ENCODE assay signal across 9 mouse cellular contexts in genomic region chr2:73867764-73868487, GRCm38 (mm10). TPM values are rescaled to one million over a fixed set of nuclear protein-coding genes. Genes with fewer than 3 reads are reported as not detected.
DNase-seq lines count a peak whose midpoint lies in the region; ATAC-seq and TF ChIP-seq lines count a peak whose summit lies in the region.
"Had no signal": no experiment of that assay in that cellular context is flagged by ENCODE, and none has a peak within 500 bp of the region (broad histone marks: within the 10 kb centered on the region; RNA-seq: fewer than 3 reads in every experiment).

No protein-coding gene starts in this region.

- H3K4me3 ChIP-seq in ES-E14 (ENCODE audit: insufficient read depth in 1 of 2, low read depth in 1 of 2, low read length in 2 of 2, poor library complexity in 1 of 2, severe bottlenecking in 1 of 2) = no peak overlapping the region
- no peak overlapping the region for H3K4me3 ChIP-seq in stomach, embryonic 15.5 days (replicated peaks)
- no peak overlapping the region for H3K4me3 ChIP-seq in hindbrain, embryonic 16.5 days (ENCODE audit: low read length)
- H3K4me3 ChIP-seq: neural tube, embryonic 13.5 days had no signal

- DNase-seq in 416B (ENCODE audit: low read depth) = peak; percentile 60
- peak; percentile 62 for DNase-seq in ES-E14 (ENCODE audit: low read depth, low spot score)
- peak; percentile 25 to 28 for DNase-seq in cerebellum, postnatal 10 days
- DNase-seq in layer of hippocampus, postnatal 14 days (ENCODE audit: low spot score in 2 of 2) = peak; percentile 32 to 53
- peak; percentile 52 to 59 for DNase-seq in lung, postnatal 4 days

- no peaks in the 10 kb centered on the region for H3K27me3 ChIP-seq in stomach, embryonic 15.5 days (replicated peaks)
- H3K27me3 ChIP-seq in hindbrain, embryonic 16.5 days (replicated peaks; ENCODE audit: control insufficient read depth, insufficient read depth, low read length) = no peaks in the 10 kb centered on the region
- H3K27me3 ChIP-seq: neural tube, embryonic 13.5 days had no signal

- peak; percentile 67 for ATAC-seq in granulocyte monocyte progenitor cell, adult 5-6 weeks (replicated peaks; ENCODE audit: poor library complexity, severe bottlenecking)
- peak; percentile 39; the same call in 1 of the 2 replicates for ATAC-seq in stomach, embryonic 15.5 days (ENCODE audit: insufficient read depth, low FRiP score, low read depth)
- no peak for ATAC-seq in hindbrain, embryonic 16.5 days

- H3K36me3 ChIP-seq in ES-E14 (ENCODE audit: control insufficient read depth, insufficient read depth, low read length, poor library complexity, severe bottlenecking) = no peaks in the 10 kb centered on the region
- H3K36me3 ChIP-seq in stomach, embryonic 15.5 days = 0 out of 2 replicates have a peak, but pooled peaks cover 2% of the 10 kb centered on the region
- no peaks in the 10 kb centered on the region for H3K36me3 ChIP-seq in hindbrain, embryonic 16.5 days (ENCODE audit: control insufficient read depth, insufficient read depth, low read length)

- H3K9ac ChIP-seq in ES-E14 (ENCODE audit: insufficient read depth, low read depth, low read length, poor library complexity, severe bottlenecking) = no peak overlapping the region
- no peak overlapping the region for H3K9ac ChIP-seq in stomach, embryonic 15.5 days
- H3K9ac ChIP-seq in hindbrain, embryonic 16.5 days (ENCODE audit: low read depth, low read length) = no peak overlapping the region
- H3K9ac ChIP-seq: neural tube, embryonic 13.5 days had no signal

- WGBS in stomach, embryonic 15.5 days = 83% methylated on average over 16 of the region's 16 CpGs
- WGBS in hindbrain, embryonic 16.5 days = 77% methylated on average over 16 of the region's 16 CpGs

- no peaks in the 10 kb centered on the region for H3K9me3 ChIP-seq in ES-E14 (ENCODE audit: control insufficient read depth, insufficient read depth, low read depth, low read length)
- H3K9me3 ChIP-seq in stomach, embryonic 15.5 days = no peaks in the 10 kb centered on the region
- no peaks in the 10 kb centered on the region for H3K9me3 ChIP-seq in hindbrain, embryonic 16.5 days (ENCODE audit: control insufficient read depth, low read length)
- H3K9me3 ChIP-seq: neural tube, embryonic 13.5 days had no signal

- H3K4me1 ChIP-seq in ES-E14 (ENCODE audit: control insufficient read depth in 2 of 2, insufficient read depth in 2 of 2, low read length in 2 of 2, poor library complexity in 1 of 2) = no peaks in the 10 kb centered on the region
- H3K4me1 ChIP-seq in stomach, embryonic 15.5 days = no peaks in the 10 kb centered on the region
- H3K4me1 ChIP-seq in hindbrain, embryonic 16.5 days (ENCODE audit: control insufficient read depth, insufficient read depth, low read depth, low read length) = no peaks in the 10 kb centered on the region
- H3K4me1 ChIP-seq: neural tube, embryonic 13.5 days had no signal

- in situ Hi-C loops in ES-E14 (cut with MboI; ENCODE audit: low sequenced_read_pairs in 2 of 2, unreplicated experiment in 2 of 2) = no loop called here

- H3K4me2 ChIP-seq in stomach, embryonic 15.5 days = no peak overlapping the region
- no peak overlapping the region for H3K4me2 ChIP-seq in hindbrain, embryonic 16.5 days (ENCODE audit: low read length)
- H3K4me2 ChIP-seq: neural tube, embryonic 13.5 days had no signal

- no peak overlapping the region for H3K27ac ChIP-seq in ES-E14 (ENCODE audit: insufficient read depth, low read depth, low read length, poor library complexity, severe bottlenecking)
- H3K27ac ChIP-seq in stomach, embryonic 15.5 days = no peak overlapping the region
- no peak overlapping the region for H3K27ac ChIP-seq in hindbrain, embryonic 16.5 days (ENCODE audit: low read depth, low read length)
- H3K27ac ChIP-seq: neural tube, embryonic 13.5 days had no signal

TF ChIP-seq in ES-E14, 5 proteins besides CTCF, POLR2A, EP300 and RAD21:
- TF ChIP-seq CHD2 (IDR thresholded peaks at IDR 0.05; ENCODE audit: low read depth, low read length) (0 out of 2 replicates have a peak, but pooled peaks have one; percentile 26), MAFK (IDR thresholded peaks at IDR 0.05; ENCODE audit: insufficient read depth, low read depth, low read length) (no peak)
TF ChIP-seq in ES-E14: peak in this region for 1.

RNA-seq across cellular contexts. Expression of gene Atf2, which starts 24.5 kb away (rescaled TPM):
- total RNA-seq in ES-E14 (2012; rRNA removed) = 53.9 and 55.7 TPM in 2 replicates
- total RNA-seq in granulocyte monocyte progenitor cell, adult 5-6 weeks (2014; fragmentation: Nextera tagmentation) = 70.3 and 88.3 TPM in 2 replicates
- 56.9 and 58.9 TPM in 2 replicates for total RNA-seq in granulocyte monocyte progenitor cell, adult 5-6 weeks (2017)
- total RNA-seq in layer of hippocampus, postnatal 14 days (2021) = 100 to 1,000 TPM; 130 to 135 TPM
- polyA plus RNA-seq in stomach, embryonic 15.5 days (2015; fragmentation: Nextera tagmentation; extraction: Ambion mirVana) = 56.0 and 67.6 TPM in 2 replicates
- 97.1 and 103 TPM in 2 replicates for polyA plus RNA-seq in hindbrain, embryonic 16.5 days (2015; fragmentation: Nextera tagmentation; extraction: Ambion mirVana)

RNA-seq across cellular contexts. Expression of gene Atp5g3, which starts 43.2 kb away (rescaled TPM):
- total RNA-seq in ES-E14 (2012; rRNA removed) = 296 and 439 TPM in 2 replicates
- total RNA-seq in granulocyte monocyte progenitor cell, adult 5-6 weeks (2014; fragmentation: Nextera tagmentation) = 920 and 947 TPM in 2 replicates
- total RNA-seq in granulocyte monocyte progenitor cell, adult 5-6 weeks (2017) = 149 and 176 TPM in 2 replicates
- 100 to 1,000 TPM; 642 to 653 TPM for total RNA-seq in layer of hippocampus, postnatal 14 days (2021)
- polyA plus RNA-seq in stomach, embryonic 15.5 days (2015; fragmentation: Nextera tagmentation; extraction: Ambion mirVana) = 1,258 and 1,262 TPM in 2 replicates
- polyA plus RNA-seq in hindbrain, embryonic 16.5 days (2015; fragmentation: Nextera tagmentation; extraction: Ambion mirVana) = 1,200 and 1,339 TPM in 2 replicates
